Comparison of ENCODE assay signal across 10 mouse cellular contexts in genomic region chr9:54856121-54856520, GRCm38 (mm10).
"Had no signal": no experiment of that assay in that cellular context is flagged by ENCODE, and none has a peak within 500 bp of the region (broad histone marks: within the 10 kb centered on the region; RNA-seq: fewer than 3 reads in every experiment).

No protein-coding gene starts in this region.

- DNase-seq: kidney, adult 8-10 months; kidney, postnatal 10 days; kidney, postnatal 36 days; layer of hippocampus, postnatal 36 days; liver, embryonic 13.5 days; lung, embryonic 14.5 days; right cerebral cortex, postnatal 25 days; thymus, adult 2 months; thymus, postnatal 14 days; thymus, postnatal 4 days had no signal
